Mouse (Mus musculus) kidney, embryonic 14.5 days (tissue): ENCODE measurements around the gene Gm5767. TPM values are rescaled to one million over a fixed set of nuclear protein-coding genes. Genes with fewer than 3 reads are reported as not detected.

ENCODE experiments used
- ATAC-seq: fragments of 200-750 bp; cut with Nextera tagmentation; 2 replicates; pipeline ENCODE4 v1.8.0; 2017; ENCODE audit warnings: moderate number of reproducible peaks, mild to moderate bottlenecking, moderate TSS enrichment, moderate library complexity; ENCODE audit not compliant: low FRiP score, low TSS enrichment
- H3K27ac ChIP-seq: fragments of 300-500 bp; sonication (generic); 2 replicates; pipeline ENCODE4 v1.5.1; 2014; ENCODE audit warnings: low read depth, mild to moderate bottlenecking, low read length, moderate library complexity, mixed read lengths
- H3K27me3 ChIP-seq: fragments of 300-500 bp; sonication (generic); 2 replicates; pipeline ENCODE4 v1.6.1; 2014; ENCODE audit warnings: mild to moderate bottlenecking, low read length; ENCODE audit not compliant: control insufficient read depth, insufficient read depth
- H3K36me3 ChIP-seq: fragments of 300-500 bp; sonication (generic); 2 replicates; pipeline ENCODE4 v1.6.1; 2014; ENCODE audit warnings: low read length, mixed read lengths; ENCODE audit not compliant: control insufficient read depth, insufficient read depth
- H3K4me1 ChIP-seq: fragments of 300-500 bp; sonication (generic); 2 replicates; pipeline ENCODE4 v1.6.1; 2014; ENCODE audit warnings: low read length, mixed read lengths; ENCODE audit not compliant: control insufficient read depth, insufficient read depth
- H3K4me2 ChIP-seq: fragments of 300-500 bp; sonication (generic); replicated peaks from 2 replicates; pipeline ENCODE4 v1.6.1; 2014; ENCODE audit warnings: low read depth, mild to moderate bottlenecking, low read length
- H3K4me3 ChIP-seq: fragments of 300-500 bp; sonication (generic); 2 replicates; pipeline ENCODE4 v1.5.1; 2014; ENCODE audit warnings: mild to moderate bottlenecking, low read length
- H3K9ac ChIP-seq: fragments of 300-500 bp; sonication (generic); 2 replicates; pipeline ENCODE4 v1.6.1; 2014; ENCODE audit warnings: low read depth, mild to moderate bottlenecking, low read length, moderate library complexity
- H3K9me3 ChIP-seq: fragments of 300-500 bp; sonication (generic); 2 replicates; pipeline ENCODE4 v1.6.1; 2016; ENCODE audit warnings: low read length; ENCODE audit not compliant: control insufficient read depth
- WGBS: fragments of 180-500 bp; shearing (Covaris S2); extraction: QIAGEN DNeasy Blood & Tissue Kit; methylation state at CpG from one replicate; pipeline ENCODE4 v1.1.7; 2014; 5-methylcytosine and 5-hydroxymethylcytosine counted together
- polyA plus RNA-seq: library from polyadenylated mRNA; unstranded; fragments of >200 nt; fragmentation: Nextera tagmentation; extraction: Ambion mirVana; gene quantifications from 2 replicates; pipeline ENCODE4 v1.2.1, GENCODE M21; 2014

The Gm5767 gene
- polyA plus RNA-seq, 1 experiment from 2014 or later = not detected

DNA sequence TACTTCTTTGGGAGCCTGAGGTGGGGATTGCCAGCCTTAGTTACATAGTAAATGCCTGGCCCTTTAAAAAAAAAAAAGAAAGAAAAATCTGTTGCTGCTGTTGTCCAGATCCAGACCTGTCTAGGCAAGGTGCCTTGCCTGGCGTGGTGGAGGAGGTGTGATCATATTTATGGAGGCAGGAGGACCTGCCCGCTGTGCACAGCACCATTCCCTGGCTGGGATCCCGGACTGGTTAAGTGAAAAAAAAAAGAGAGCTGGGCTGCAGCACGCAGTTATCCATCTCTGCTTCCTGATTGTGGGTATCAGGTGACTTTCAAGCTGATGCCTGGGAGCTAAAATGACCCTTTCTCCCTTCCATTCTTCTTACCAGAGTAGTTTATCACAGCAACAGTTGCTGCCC, 4.5 kb downstream of the Gm5767 start:
- H3K9ac ChIP-seq = no peak overlapping the region
- no peaks in the 10 kb centered on the region for H3K9me3 ChIP-seq
- no peaks in the 10 kb centered on the region for H3K4me1 ChIP-seq
- peaks cover 34% of the 10 kb centered on the region for H3K36me3 ChIP-seq
- no peak overlapping the region for H3K27ac ChIP-seq
- H3K4me3 ChIP-seq = no peak overlapping the region
- H3K27me3 ChIP-seq = no peaks in the 10 kb centered on the region
- no peak for ATAC-seq
- no peak overlapping the region for H3K4me2 ChIP-seq
- WGBS = 65% methylated on average over 4 of the region's 4 CpGs

DNA sequence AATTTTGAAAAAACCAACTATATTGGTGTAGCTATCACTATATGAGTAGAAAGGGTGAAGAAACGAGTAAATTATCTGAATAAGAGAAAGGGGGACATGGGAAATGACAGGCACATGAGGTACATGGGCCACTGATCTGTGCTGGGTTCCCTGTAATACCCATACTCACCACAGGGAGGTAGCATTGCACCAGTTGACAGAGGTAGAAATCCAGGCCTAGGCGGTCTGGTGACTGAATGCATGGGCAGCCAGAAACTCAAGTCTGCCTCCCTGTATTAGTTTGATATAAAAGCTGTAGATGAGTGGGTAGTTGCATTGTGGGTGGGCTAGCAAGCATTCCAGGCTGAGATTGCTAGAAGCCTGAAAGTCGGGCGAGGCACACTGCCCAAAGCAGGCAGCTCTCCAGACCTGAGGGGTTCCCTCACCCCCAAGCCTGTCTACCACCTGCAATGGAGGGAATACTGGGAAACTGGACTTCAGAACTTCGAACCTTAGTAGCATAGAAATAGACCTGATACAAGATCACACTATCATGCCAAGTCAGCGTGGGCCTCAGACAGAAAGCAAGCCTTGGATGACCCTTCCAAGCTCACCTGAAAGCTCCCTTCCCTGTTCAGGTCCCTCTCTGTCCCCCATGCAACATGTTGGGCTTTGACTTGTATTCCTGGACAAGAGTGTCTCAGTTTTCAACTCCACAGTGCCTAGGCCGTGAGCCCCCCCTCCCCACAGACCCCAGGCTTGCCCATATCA, 5.7 kb downstream of the Gm5767 start:
- no peaks in the 10 kb centered on the region for H3K4me1 ChIP-seq
- WGBS = 63% methylated on average over 7 of the region's 7 CpGs
- H3K4me2 ChIP-seq = no peak overlapping the region
- no peak overlapping the region for H3K9ac ChIP-seq
- no peaks in the 10 kb centered on the region for H3K9me3 ChIP-seq
- peak; percentile 44 for ATAC-seq
- H3K4me3 ChIP-seq = no peak overlapping the region
- H3K36me3 ChIP-seq = peaks cover 47% of the 10 kb centered on the region
- H3K27me3 ChIP-seq = no peaks in the 10 kb centered on the region
- H3K27ac ChIP-seq = no peak overlapping the region

DNA sequence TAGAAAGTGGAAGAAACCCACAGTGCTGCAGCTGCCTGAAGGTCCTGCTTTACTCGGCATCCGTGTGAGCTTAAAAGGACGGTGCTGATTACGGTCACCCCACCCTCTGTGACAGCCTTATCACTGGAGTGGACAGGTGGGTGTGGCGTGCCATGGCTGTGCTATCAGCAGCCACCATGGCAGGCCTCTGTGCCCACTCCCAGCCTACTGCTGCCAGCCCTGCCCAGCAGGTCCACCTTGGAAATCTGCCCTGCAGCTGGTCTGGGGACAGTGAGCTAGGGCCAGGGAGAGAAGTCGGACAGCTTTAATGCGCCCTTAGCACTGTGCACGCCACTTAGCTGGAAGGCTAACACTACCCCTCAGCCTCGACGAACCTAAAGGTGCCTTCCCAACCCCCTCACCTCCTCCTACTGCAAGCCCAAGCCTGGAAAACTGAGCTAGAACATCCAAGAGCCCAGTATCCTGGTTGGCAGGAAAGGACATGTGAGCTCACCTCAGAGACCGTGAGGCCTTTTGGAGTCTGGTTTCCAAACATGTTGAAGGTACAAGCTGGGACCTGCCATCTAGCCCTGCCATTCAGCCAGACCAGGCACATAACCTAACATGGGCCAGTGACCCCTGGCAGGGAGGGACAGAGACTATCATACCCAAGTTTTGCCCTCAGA, 6.4 kb downstream of the Gm5767 start:
- no peaks in the 10 kb centered on the region for H3K9me3 ChIP-seq
- H3K36me3 ChIP-seq = peaks cover 54% of the 10 kb centered on the region
- H3K4me3 ChIP-seq = no peak overlapping the region
- no peak overlapping the region for H3K9ac ChIP-seq
- H3K27me3 ChIP-seq = no peaks in the 10 kb centered on the region
- H3K27ac ChIP-seq = no peak overlapping the region
- peak; percentile 28 for ATAC-seq
- H3K4me1 ChIP-seq = no peaks in the 10 kb centered on the region
- 84% methylated on average over 11 of the region's 11 CpGs for WGBS
- H3K4me2 ChIP-seq = no peak overlapping the region

DNA sequence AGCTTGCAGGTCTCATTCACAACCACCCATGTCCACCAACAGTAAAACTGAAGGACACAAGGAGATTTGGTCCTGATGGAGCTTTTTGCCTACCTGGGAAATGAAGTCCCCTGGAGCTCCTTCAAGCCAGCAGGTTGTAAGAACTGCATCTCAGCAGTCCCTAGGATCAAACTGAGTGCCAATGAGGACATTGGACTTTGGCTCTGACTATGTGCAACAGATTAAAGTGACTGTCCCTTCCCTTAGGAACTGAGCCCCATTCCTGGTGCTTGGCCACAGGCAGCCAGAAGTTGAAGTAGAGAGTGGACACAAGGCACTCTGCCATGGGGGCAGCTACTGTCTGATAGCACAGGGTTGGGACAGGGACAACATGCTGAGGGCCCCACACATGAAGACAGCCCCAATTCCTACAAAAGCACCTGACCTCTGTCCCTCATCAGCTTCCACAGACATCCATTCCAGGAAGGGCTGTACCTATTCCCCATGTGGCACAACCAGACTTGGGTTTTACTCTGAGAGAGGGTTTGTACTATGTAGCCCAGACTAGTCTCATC, 7.1 kb downstream of the Gm5767 start:
- H3K4me1 ChIP-seq = no peaks in the 10 kb centered on the region
- H3K9ac ChIP-seq = no peak overlapping the region
- no peak overlapping the region for H3K4me3 ChIP-seq
- H3K27ac ChIP-seq = no peak overlapping the region
- no peaks in the 10 kb centered on the region for H3K9me3 ChIP-seq
- peaks cover 60% of the 10 kb centered on the region for H3K36me3 ChIP-seq
- ATAC-seq = no peak
- no peaks in the 10 kb centered on the region for H3K27me3 ChIP-seq
- H3K4me2 ChIP-seq = no peak overlapping the region

DNA sequence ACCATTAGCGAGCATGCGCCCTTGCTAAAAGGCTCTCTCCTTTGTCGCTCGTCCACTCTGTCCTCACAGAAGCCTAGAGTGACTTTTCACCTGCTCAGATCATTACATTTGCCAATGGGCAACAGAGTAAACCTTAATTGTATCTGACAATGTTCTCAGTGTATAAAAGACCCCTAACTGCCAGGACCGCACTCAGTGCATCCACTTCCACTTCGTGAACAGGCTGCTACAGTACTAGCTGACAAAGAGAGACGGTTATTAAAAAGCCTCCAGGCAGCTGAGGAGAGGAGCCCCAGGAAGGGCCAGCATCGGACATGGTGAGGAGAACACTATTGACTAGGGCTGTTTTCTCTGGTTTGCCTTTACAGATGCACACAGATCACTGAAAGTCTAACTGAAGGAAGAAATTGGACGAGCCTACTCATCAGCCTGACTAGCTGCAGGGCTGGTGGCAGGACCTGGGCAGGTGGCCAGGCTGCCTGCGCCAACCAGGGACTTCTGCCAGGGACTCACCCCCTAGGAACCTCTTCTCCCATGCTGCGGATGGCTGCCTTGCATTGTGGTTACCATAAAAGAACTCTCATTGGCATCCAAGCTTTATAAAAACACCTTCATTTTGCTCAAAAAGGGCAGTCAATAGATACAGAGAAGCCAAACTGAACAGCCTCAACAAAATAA, 9.5 kb downstream of the Gm5767 start:
- H3K27me3 ChIP-seq = no peaks in the 10 kb centered on the region
- H3K4me1 ChIP-seq = no peaks in the 10 kb centered on the region
- no peaks in the 10 kb centered on the region for H3K9me3 ChIP-seq
- WGBS = 95% methylated on average over 11 of the region's 11 CpGs
- no peak for ATAC-seq
- no peak overlapping the region for H3K4me3 ChIP-seq
- no peak overlapping the region for H3K4me2 ChIP-seq
- H3K9ac ChIP-seq = no peak overlapping the region
- H3K36me3 ChIP-seq = peaks cover 84% of the 10 kb centered on the region
- no peak overlapping the region for H3K27ac ChIP-seq

DNA sequence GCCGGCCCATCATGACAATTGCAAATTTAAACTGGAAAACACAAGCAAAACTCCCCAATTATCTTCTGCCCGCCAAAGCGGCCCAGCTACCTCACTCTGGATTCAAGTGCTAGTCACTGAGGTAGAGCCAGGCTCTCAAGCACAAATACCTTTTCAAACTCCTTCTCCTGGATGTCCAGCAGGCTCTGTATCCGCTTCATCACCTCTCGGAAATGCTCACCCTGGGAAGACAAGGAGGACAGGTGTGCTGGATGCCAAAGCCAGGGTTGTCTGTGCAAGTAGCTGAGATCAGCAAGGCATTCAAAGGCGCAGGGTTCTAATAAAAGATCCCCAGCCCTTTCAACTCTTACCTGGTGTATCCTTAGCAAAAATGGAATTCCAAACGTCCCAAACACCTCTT, 10.6 kb downstream of the Gm5767 start:
- Histone ChIP-seq H3K36me3 (peaks cover 92% of the 10 kb centered on the region), H3K4me1 (no peaks in the 10 kb centered on the region), H3K9me3 (no peaks in the 10 kb centered on the region), H3K4me2 (no peak overlapping the region), H3K9ac (no peak overlapping the region), H3K27ac (no peak overlapping the region), H3K27me3 (no peaks in the 10 kb centered on the region), H3K4me3 (no peak overlapping the region)
- whole genome bisulfite sequencing = 95% methylated on average over 7 of the region's 7 CpGs
- no peak for ATAC-seq

DNA sequence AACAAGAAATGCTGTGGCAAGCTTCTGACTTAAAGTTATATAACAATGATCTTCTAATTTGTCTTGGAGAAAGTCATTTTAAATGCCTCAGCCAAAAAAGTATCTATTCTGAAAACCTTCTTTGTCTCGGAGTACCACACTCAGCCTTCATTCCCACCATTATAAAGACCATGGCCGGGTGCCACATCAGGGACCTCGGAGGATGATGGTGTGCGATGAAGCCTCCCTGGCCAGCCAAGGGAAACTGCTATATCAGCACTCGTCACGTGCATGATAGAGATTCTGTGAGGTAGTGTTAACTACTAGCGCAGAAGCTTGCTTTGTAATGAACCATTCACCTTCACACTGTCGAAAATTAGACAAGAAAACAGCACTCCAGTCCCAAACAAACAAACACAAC, 19.0 kb downstream of the Gm5767 start:
- Histone ChIP-seq H3K9me3 (no peaks in the 10 kb centered on the region), H3K36me3 (peaks cover 99% of the 10 kb centered on the region), H3K27ac (no peak overlapping the region), H3K27me3 (no peaks in the 10 kb centered on the region), H3K4me1 (no peaks in the 10 kb centered on the region), H3K9ac (no peak overlapping the region), H3K4me3 (no peak overlapping the region), H3K4me2 (no peak overlapping the region)
- no peak for ATAC-seq
- WGBS = 94% methylated on average over 8 of the region's 8 CpGs

DNA sequence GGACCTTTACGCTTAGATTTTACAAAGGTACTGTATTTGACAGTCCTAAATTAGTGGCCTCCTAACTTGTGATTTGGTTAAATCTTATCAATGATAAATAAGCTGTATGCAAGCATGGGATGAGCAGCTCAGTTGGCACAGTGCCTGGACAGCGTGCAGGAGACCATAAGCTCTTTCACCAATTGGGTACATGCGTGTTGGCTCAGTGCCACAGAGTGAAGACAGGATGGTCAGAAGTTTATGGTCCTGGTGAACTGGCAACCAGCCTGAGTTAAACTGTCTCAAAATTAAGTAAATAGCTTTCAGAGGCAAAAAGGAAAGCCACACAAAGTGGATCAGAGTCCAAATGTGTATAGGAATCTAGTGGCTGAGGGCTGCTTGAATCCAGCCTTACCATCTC, 20.0 kb downstream of the Gm5767 start:
- 93% methylated on average over 3 of the region's 3 CpGs for WGBS
- Histone ChIP-seq H3K9ac (no peak overlapping the region), H3K27me3 (no peaks in the 10 kb centered on the region), H3K27ac (no peak overlapping the region), H3K36me3 (peaks cover 98% of the 10 kb centered on the region), H3K4me3 (no peak overlapping the region), H3K4me2 (no peak overlapping the region), H3K4me1 (no peaks in the 10 kb centered on the region), H3K9me3 (no peaks in the 10 kb centered on the region)
- ATAC-seq = no peak

DNA sequence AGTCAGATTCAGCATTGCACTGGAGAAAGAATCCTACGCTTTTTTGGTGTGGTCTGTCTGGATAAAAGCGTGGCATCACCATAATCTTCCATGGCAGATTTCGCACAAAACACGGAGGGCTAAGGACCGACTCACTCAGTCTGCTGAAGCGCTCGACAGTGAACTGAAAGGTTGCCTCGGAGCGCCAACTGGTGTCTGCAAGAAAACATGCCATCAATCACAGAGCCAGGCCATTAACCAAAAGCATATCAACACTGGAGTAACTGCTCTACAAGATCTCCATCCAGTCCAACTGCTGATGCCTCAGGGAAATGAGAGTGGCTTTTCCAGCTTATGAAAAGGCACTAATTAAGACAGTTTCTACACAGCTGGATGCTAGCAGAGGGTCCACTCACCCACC, 31.4 kb downstream of the Gm5767 start:
- H3K36me3 ChIP-seq = peaks cover 94% of the 10 kb centered on the region
- ATAC-seq = no peak
- no peak overlapping the region for H3K4me2 ChIP-seq
- H3K9me3 ChIP-seq = no peaks in the 10 kb centered on the region
- H3K27ac ChIP-seq = no peak overlapping the region
- H3K27me3 ChIP-seq = no peaks in the 10 kb centered on the region
- H3K4me3 ChIP-seq = no peak overlapping the region
- H3K9ac ChIP-seq = no peak overlapping the region
- no peaks in the 10 kb centered on the region; the same call in 1 of the 2 replicates for H3K4me1 ChIP-seq
- 55% methylated on average over 9 of the region's 9 CpGs for WGBS
